Mouse (Mus musculus): ENCODE results near the gene Ppp1r9a. TPM values are rescaled to one million over a fixed set of nuclear protein-coding genes. Genes with fewer than 3 reads are reported as not detected.

Gene Ppp1r9a
- total and polyA plus RNA-seq, 3 experiments, result 1.0 TPM; not detected in 2

GRCm38 (mm10) chr6:5207817-5208216 lies 305.1 kb downstream of the Ppp1r9a start:
- H3K27ac ChIP-seq (ENCODE audit: insufficient read depth, low read depth), result no peak overlapping the region
- H3K4me1 ChIP-seq (ENCODE audit: control insufficient read depth in 1 of 2, insufficient read depth in 2 of 2), result no peaks in the 10 kb centered on the region
- H3K4me3 ChIP-seq (replicated peaks in 1 of 3; ENCODE audit: low read depth in 2 of 3, low read length in 2 of 3, poor library complexity in 1 of 3), result no peak overlapping the region
- H3K9me3 ChIP-seq (replicated peaks; ENCODE audit: low read length), result no peaks in the 10 kb centered on the region
- no peak overlapping the region for H3K4me2 ChIP-seq (ENCODE audit: insufficient read depth, low read depth, poor library complexity, severe bottlenecking)
- no peaks in the 10 kb centered on the region for H3K79me2 ChIP-seq (replicated peaks; ENCODE audit: control insufficient read depth, extremely low read depth, insufficient read depth, poor library complexity, severe bottlenecking)
- no peaks in the 10 kb centered on the region for H3K27me3 ChIP-seq (replicated peaks)
- no peak overlapping the region for H3K9ac ChIP-seq (ENCODE audit: insufficient read depth, low read depth)
- no peak for DNase-seq (ENCODE audit: extremely low read depth)
- TF ChIP-seq RCOR1 (conservative IDR thresholded peaks at IDR 0.05; ENCODE audit: low read depth, low read length) (no peak), IRF4 (IDR thresholded peaks at IDR 0.05; ENCODE audit: low read depth, low read length) (no peak), SIN3A (IDR thresholded peaks at IDR 0.05; ENCODE audit: low read length) (no peak), BHLHE40 (IDR thresholded peaks at IDR 0.05; ENCODE audit: low read depth, low read length) (no peak), PAX5 (IDR thresholded peaks at IDR 0.05; ENCODE audit: low read length) (no peak), ZKSCAN1 (IDR thresholded peaks at IDR 0.05; ENCODE audit: borderline replicate concordance, low read depth, low read length) (no peak), RAD21 (IDR thresholded peaks at IDR 0.05; ENCODE audit: low read depth, low read length) (no peak), MAX (IDR thresholded peaks at IDR 0.05; ENCODE audit: low read length) (no peak), MXI1 (IDR thresholded peaks at IDR 0.05; ENCODE audit: low read depth, low read length) (no peak), ETS1 (conservative IDR thresholded peaks at IDR 0.05; ENCODE audit: low read depth, low read length) (no peak), HCFC1 (IDR thresholded peaks at IDR 0.05; ENCODE audit: low read depth, low read length) (no peak), TCF12 (IDR thresholded peaks at IDR 0.05; ENCODE audit: low read depth, low read length) (no peak), CHD2 (IDR thresholded peaks at IDR 0.05; ENCODE audit: low read length) (no peak), MEF2A (IDR thresholded peaks at IDR 0.05; ENCODE audit: borderline replicate concordance, low read depth, low read length) (no peak), ZMIZ1 (IDR thresholded peaks at IDR 0.05; ENCODE audit: low read depth, low read length) (no peak)
- H3K36me3 ChIP-seq (replicated peaks in 1 of 2; ENCODE audit: control insufficient read depth in 1 of 2, insufficient read depth in 1 of 2, low read length in 1 of 2), result no peaks in the 10 kb centered on the region
- dilution Hi-C loops (cut with MboI; ENCODE audit: extremely low pct_ligation_motif_present, extremely low pct_unique_long_range_greater_than_20kb, low sequenced_read_pairs), result no loop called here
- in situ Hi-C loops (cut with MboI; ENCODE audit: low pct_ligation_motif_present, low pct_unique_long_range_greater_than_20kb, low sequenced_read_pairs), result no loop called here

Other genes starting within 250 kb of the Ppp1r9a start
- not detected in 2 replicates for gene Sgce, start 155.7 kb upstream of the Ppp1r9a start, total RNA-seq (2012; rRNA removed)
- gene Sgce, start 155.7 kb upstream of the Ppp1r9a start, total RNA-seq (2014; rRNA removed), result not detected in 2 replicates
- gene Sgce, start 155.7 kb upstream of the Ppp1r9a start, polyA plus RNA-seq (2012; ENCODE audit: insufficient read length, low read depth), result not detected in 2 replicates
- gene Peg10, start 155.6 kb upstream of the Ppp1r9a start, total RNA-seq (2012; rRNA removed), result under 0.01 TPM in 1 of 2 replicates, not detected in the other
- gene Peg10, start 155.6 kb upstream of the Ppp1r9a start, total RNA-seq (2014; rRNA removed), result not detected in 2 replicates
- not detected in 2 replicates for gene Peg10, start 155.6 kb upstream of the Ppp1r9a start, polyA plus RNA-seq (2012; ENCODE audit: insufficient read length, low read depth)

All from CH12.LX (cell line).